Mouse (Mus musculus): ENCODE data around the gene Ccdc138.

- TF ChIP-seq CTCF (IDR thresholded peaks at IDR 0.05; ENCODE audit: low read depth, low read length) (no peak), POLR2A (IDR thresholded peaks at IDR 0.05; ENCODE audit: insufficient read depth, low read length) (no peak)
Measured at GRCm38 (mm10) chr10:58498516-58498915, 768 bp downstream of the Ccdc138 start.
